ENCODE assay signal across 38 mouse cellular contexts in genomic region chr14:43824176-43824575, GRCm38 (mm10). TPM values are rescaled to one million over a fixed set of nuclear protein-coding genes. Genes with fewer than 3 reads are reported as not detected.
"Had no signal": no experiment of that assay in that cellular context is flagged by ENCODE, and none has a peak within 500 bp of the region (broad histone marks: within the 10 kb centered on the region; RNA-seq: fewer than 3 reads in every experiment).

No protein-coding gene starts in this region.

RNA-seq across cellular contexts. Expression of gene Gm8180, which starts 39.6 kb away (rescaled TPM):
- total RNA-seq: layer of hippocampus, postnatal 36 days; left cerebral cortex, adult 18-20 months; left cerebral cortex, adult 2 months; left cerebral cortex, adult 8-10 months; left cerebral cortex, postnatal 10 days; left cerebral cortex, postnatal 14 days; left cerebral cortex, postnatal 25 days; left cerebral cortex, postnatal 36 days; left cerebral cortex, postnatal 4 days; liver, adult 2 months; megakaryocyte, adult 5-6 weeks; midbrain, postnatal 0 days; monocyte, adult 5-6 weeks had no signal
- polyA plus RNA-seq: limb, embryonic 10.5 days; limb, embryonic 11.5 days; limb, embryonic 12.5 days; limb, embryonic 13.5 days; limb, embryonic 14.5 days; limb, embryonic 15.5 days; liver, adult 2 months; liver, embryonic 12.5 days; liver, embryonic 15.5 days; lung, adult 2 months; lung, embryonic 14.5 days; lung, embryonic 15.5 days; lung, embryonic 16.5 days; lung, postnatal 0 days; macrophage; midbrain, embryonic 10.5 days; midbrain, embryonic 11.5 days; midbrain, embryonic 12.5 days; midbrain, embryonic 13.5 days; midbrain, embryonic 14.5 days; midbrain, embryonic 15.5 days; midbrain, embryonic 16.5 days; midbrain, postnatal 0 days; myocyte; neural tube, embryonic 11.5 days; neural tube, embryonic 12.5 days; neural tube, embryonic 13.5 days had no signal

RNA-seq across cellular contexts. Expression of gene Ear1, which starts 51.1 kb away (rescaled TPM):
- total RNA-seq: layer of hippocampus, postnatal 36 days; left cerebral cortex, adult 18-20 months; left cerebral cortex, adult 2 months; left cerebral cortex, adult 8-10 months; left cerebral cortex, postnatal 10 days; left cerebral cortex, postnatal 14 days; left cerebral cortex, postnatal 25 days; left cerebral cortex, postnatal 36 days; left cerebral cortex, postnatal 4 days; liver, adult 2 months; midbrain, postnatal 0 days had no signal
- polyA plus RNA-seq: limb, embryonic 10.5 days; limb, embryonic 11.5 days; limb, embryonic 12.5 days; lung, embryonic 14.5 days; lung, embryonic 15.5 days; lung, embryonic 16.5 days; macrophage; midbrain, embryonic 10.5 days; midbrain, embryonic 11.5 days; midbrain, embryonic 12.5 days; midbrain, embryonic 13.5 days; midbrain, embryonic 14.5 days; midbrain, embryonic 15.5 days; midbrain, embryonic 16.5 days; midbrain, postnatal 0 days; myocyte; neural tube, embryonic 11.5 days; neural tube, embryonic 12.5 days had no signal
